17 mouse cellular contexts compared by ENCODE assay signal in genomic region chr9:121033596-121033995, GRCm38 (mm10).
"Had no signal": no experiment of that assay in that cellular context is flagged by ENCODE, and none has a peak within 500 bp of the region (broad histone marks: within the 10 kb centered on the region; RNA-seq: fewer than 3 reads in every experiment).

No protein-coding gene starts in this region.

- H3K9me3 ChIP-seq: neural tube, embryonic 12.5 days; neural tube, embryonic 13.5 days; neural tube, embryonic 15.5 days; stomach, embryonic 15.5 days had no signal

- H3K4me2 ChIP-seq: neural tube, embryonic 12.5 days; neural tube, embryonic 13.5 days; neural tube, embryonic 15.5 days; stomach, embryonic 15.5 days had no signal

- H3K4me3 ChIP-seq: neural tube, embryonic 12.5 days; neural tube, embryonic 13.5 days; neural tube, embryonic 15.5 days; stomach, embryonic 15.5 days had no signal

- DNase-seq: retina, postnatal 1 day; right cerebral cortex, adult 18-20 months; right cerebral cortex, postnatal 14 days; right cerebral cortex, postnatal 25 days; right cerebral cortex, postnatal 4 days; spleen, adult 18-20 months; thymus, adult 18-20 months; thymus, adult 2 months; thymus, postnatal 14 days; thymus, postnatal 25 days; thymus, postnatal 36 days; thymus, postnatal 4 days had no signal

- H3K36me3 ChIP-seq: neural tube, embryonic 12.5 days; neural tube, embryonic 13.5 days; neural tube, embryonic 15.5 days; stomach, embryonic 15.5 days had no signal

- H3K4me1 ChIP-seq: stomach, embryonic 15.5 days had no signal

- H3K9ac ChIP-seq: neural tube, embryonic 12.5 days; neural tube, embryonic 13.5 days; neural tube, embryonic 15.5 days; stomach, embryonic 15.5 days had no signal

- H3K27me3 ChIP-seq: neural tube, embryonic 12.5 days; neural tube, embryonic 13.5 days; neural tube, embryonic 15.5 days; stomach, embryonic 15.5 days had no signal

- H3K27ac ChIP-seq: neural tube, embryonic 12.5 days; neural tube, embryonic 13.5 days; neural tube, embryonic 15.5 days; stomach, embryonic 15.5 days; stomach, postnatal 0 days had no signal
